ENCODE assay signal across 23 mouse cellular contexts in the genomic region with DNA sequence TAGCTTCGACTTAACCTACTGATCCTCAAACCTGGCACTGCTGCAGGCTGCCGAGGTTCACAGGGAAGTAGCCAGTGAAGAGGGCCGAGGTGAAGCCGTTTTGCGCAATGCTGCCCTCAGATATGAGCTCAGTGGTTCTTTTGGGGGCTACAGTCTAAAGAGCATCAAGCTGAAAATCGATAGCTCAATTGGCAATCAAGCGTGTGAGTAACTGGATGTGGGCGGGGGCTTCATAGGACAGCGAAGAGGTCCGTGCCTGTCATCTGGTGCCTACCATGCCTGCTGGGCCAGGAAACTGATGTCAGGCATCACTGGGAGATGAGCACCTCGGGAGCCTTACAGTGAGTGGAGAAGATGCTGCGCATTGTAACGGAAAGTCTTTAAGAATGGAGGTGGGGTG.
A peak's percentile ranks its signal among the peaks of the same experiment; 100 is the strongest.
DNase-seq lines count a peak whose midpoint lies in the region; ATAC-seq lines count a peak whose summit lies in the region.
"Had no signal": no experiment of that assay in that cellular context is flagged by ENCODE, and none has a peak within 500 bp of the region (broad histone marks: within the 10 kb centered on the region; RNA-seq: fewer than 3 reads in every experiment).

No protein-coding gene starts in this region.

- H3K9me3 ChIP-seq in forebrain, embryonic 11.5 days (ENCODE audit: control insufficient read depth, low read length) = peaks cover 2% of the 10 kb centered on the region; the same call in 1 of the 2 replicates
- peaks cover 12% of the 10 kb centered on the region; the same call in 1 of the 2 replicates for H3K9me3 ChIP-seq in forebrain, embryonic 10.5 days
- 0 out of 2 replicates have a peak, but pooled peaks cover 6% of the 10 kb centered on the region for H3K9me3 ChIP-seq in hindbrain, embryonic 12.5 days (replicated peaks)
- peaks cover 8% of the 10 kb centered on the region for H3K9me3 ChIP-seq in hindbrain, embryonic 10.5 days
- no peaks in the 10 kb centered on the region for H3K9me3 ChIP-seq in neural tube, embryonic 14.5 days (ENCODE audit: control insufficient read depth, low read length)
- H3K9me3 ChIP-seq: embryonic facial prominence, embryonic 15.5 days; liver, embryonic 15.5 days; lung, embryonic 15.5 days had no signal

- no peaks in the 10 kb centered on the region; the same call in 1 of the 2 replicates for H3K4me1 ChIP-seq in forebrain, embryonic 11.5 days (replicated peaks; ENCODE audit: control insufficient read depth, insufficient read depth, low read length)
- H3K4me1 ChIP-seq in forebrain, embryonic 10.5 days = peaks cover 12% of the 10 kb centered on the region
- H3K4me1 ChIP-seq in hindbrain, embryonic 12.5 days = peaks cover 11% of the 10 kb centered on the region; the same call in 1 of the 2 replicates
- H3K4me1 ChIP-seq in hindbrain, embryonic 10.5 days (replicated peaks) = peaks cover 10% of the 10 kb centered on the region
- H3K4me1 ChIP-seq in neural tube, embryonic 14.5 days (ENCODE audit: control insufficient read depth, insufficient read depth, low read length) = peaks cover 9% of the 10 kb centered on the region; the same call in 1 of the 2 replicates
- H3K4me1 ChIP-seq: embryonic facial prominence, embryonic 15.5 days; liver, embryonic 15.5 days; lung, embryonic 15.5 days had no signal

- 85% methylated on average over 13 of the region's 13 CpGs for WGBS in forebrain, embryonic 11.5 days
- 88% methylated on average over 13 of the region's 13 CpGs for WGBS in forebrain, embryonic 10.5 days
- WGBS in hindbrain, embryonic 12.5 days = 81% methylated on average over 13 of the region's 13 CpGs
- 86% methylated on average over 13 of the region's 13 CpGs for WGBS in hindbrain, embryonic 10.5 days
- WGBS in neural tube, embryonic 14.5 days = 81% methylated on average over 13 of the region's 13 CpGs

- H3K9ac ChIP-seq in forebrain, embryonic 11.5 days (ENCODE audit: low read length) = no peak overlapping the region
- no peak overlapping the region for H3K9ac ChIP-seq in hindbrain, embryonic 12.5 days
- H3K9ac ChIP-seq in neural tube, embryonic 14.5 days (replicated peaks; ENCODE audit: low read depth, low read length) = no peak overlapping the region
- H3K9ac ChIP-seq: embryonic facial prominence, embryonic 15.5 days; liver, embryonic 15.5 days; lung, embryonic 15.5 days had no signal

- DNase-seq in forebrain, embryonic 11.5 days (ENCODE audit: low spot score) = peak; percentile 37
- no peak for DNase-seq in forebrain, embryonic 10.5 days (ENCODE audit: extremely low spot score, low spot score)
- DNase-seq in hindbrain, embryonic 10.5 days (ENCODE audit: low spot score) = no peak
- no peak for DNase-seq in neural tube, embryonic 10.5 days (ENCODE audit: extremely low spot score, low spot score)
- no peak for DNase-seq in gastrocnemius, postnatal 10 days
- DNase-seq: adrenal gland, postnatal 14 days; cerebellum, adult 2 months; cerebellum, postnatal 36 days; heart, adult 18-20 months; heart, postnatal 4 days; kidney, adult 2 months; kidney, postnatal 10 days; liver; lung, postnatal 36 days; right cerebral cortex, postnatal 14 days had no signal

- no peaks in the 10 kb centered on the region for H3K36me3 ChIP-seq in forebrain, embryonic 11.5 days (ENCODE audit: control insufficient read depth, insufficient read depth, low read length)
- H3K36me3 ChIP-seq in forebrain, embryonic 10.5 days (replicated peaks) = 0 out of 2 replicates have a peak, but pooled peaks cover 3% of the 10 kb centered on the region
- peaks cover 6% of the 10 kb centered on the region; the same call in 1 of the 2 replicates for H3K36me3 ChIP-seq in hindbrain, embryonic 12.5 days
- 0 out of 2 replicates have a peak, but pooled peaks cover 9% of the 10 kb centered on the region for H3K36me3 ChIP-seq in hindbrain, embryonic 10.5 days
- H3K36me3 ChIP-seq in neural tube, embryonic 14.5 days (ENCODE audit: control insufficient read depth, insufficient read depth, low read length) = no peaks in the 10 kb centered on the region
- H3K36me3 ChIP-seq: embryonic facial prominence, embryonic 15.5 days; liver, embryonic 15.5 days; lung, embryonic 15.5 days had no signal

- no peak overlapping the region for H3K4me3 ChIP-seq in forebrain, embryonic 11.5 days (ENCODE audit: low read depth, low read length)
- no peak overlapping the region for H3K4me3 ChIP-seq in forebrain, embryonic 10.5 days
- H3K4me3 ChIP-seq in hindbrain, embryonic 12.5 days = no peak overlapping the region
- H3K4me3 ChIP-seq in hindbrain, embryonic 10.5 days = no peak overlapping the region
- no peak overlapping the region for H3K4me3 ChIP-seq in neural tube, embryonic 14.5 days (ENCODE audit: low read depth, low read length)
- H3K4me3 ChIP-seq: embryonic facial prominence, embryonic 15.5 days; left cerebral cortex, adult 2 months; liver, embryonic 15.5 days; lung, embryonic 15.5 days had no signal

- no peak overlapping the region for H3K27ac ChIP-seq in forebrain, embryonic 11.5 days (ENCODE audit: low read depth, low read length)
- H3K27ac ChIP-seq in forebrain, embryonic 10.5 days = no peak overlapping the region
- no peak overlapping the region for H3K27ac ChIP-seq in hindbrain, embryonic 12.5 days
- no peak overlapping the region for H3K27ac ChIP-seq in hindbrain, embryonic 10.5 days
- H3K27ac ChIP-seq in neural tube, embryonic 14.5 days (ENCODE audit: low read depth, low read length) = no peak overlapping the region
- H3K27ac ChIP-seq: embryonic facial prominence, embryonic 15.5 days; left cerebral cortex, adult 2 months; liver, embryonic 15.5 days; lung, embryonic 15.5 days; stomach, postnatal 0 days had no signal

- H3K4me2 ChIP-seq in forebrain, embryonic 11.5 days (ENCODE audit: low read depth, low read length, severe bottlenecking) = no peak overlapping the region
- H3K4me2 ChIP-seq in hindbrain, embryonic 12.5 days (replicated peaks) = no peak overlapping the region
- no peak overlapping the region for H3K4me2 ChIP-seq in neural tube, embryonic 14.5 days (ENCODE audit: low read depth, low read length)
- H3K4me2 ChIP-seq: embryonic facial prominence, embryonic 15.5 days; liver, embryonic 15.5 days; lung, embryonic 15.5 days had no signal

- no peak for ATAC-seq in forebrain, embryonic 11.5 days (replicated peaks; ENCODE audit: low FRiP score)
- peak; percentile 56; the same call in 1 of the 2 replicates for ATAC-seq in hindbrain, embryonic 12.5 days (ENCODE audit: low FRiP score)
- ATAC-seq in neural tube, embryonic 14.5 days (ENCODE audit: low read depth) = peak; percentile 30; the same call in 1 of the 2 replicates
- peak; percentile 10; the same call in 1 of the 2 replicates for ATAC-seq in megakaryocyte, adult 5-6 weeks (ENCODE audit: poor library complexity, severe bottlenecking)

- no peaks in the 10 kb centered on the region for H3K27me3 ChIP-seq in forebrain, embryonic 11.5 days (ENCODE audit: control insufficient read depth, insufficient read depth, low read length)
- no peaks in the 10 kb centered on the region for H3K27me3 ChIP-seq in forebrain, embryonic 10.5 days (ENCODE audit: poor library complexity, severe bottlenecking)
- no peaks in the 10 kb centered on the region for H3K27me3 ChIP-seq in hindbrain, embryonic 12.5 days
- H3K27me3 ChIP-seq in hindbrain, embryonic 10.5 days (ENCODE audit: insufficient read depth, poor library complexity, severe bottlenecking) = no peaks in the 10 kb centered on the region
- H3K27me3 ChIP-seq in neural tube, embryonic 14.5 days (ENCODE audit: control insufficient read depth, insufficient read depth, low read length) = no peaks in the 10 kb centered on the region
- H3K27me3 ChIP-seq: embryonic facial prominence, embryonic 15.5 days; liver, embryonic 15.5 days; lung, embryonic 15.5 days had no signal
